Mouse (Mus musculus) left cerebral cortex, adult 2 months (tissue): ENCODE results near the gene B9d1. TPM values are rescaled to one million over a fixed set of nuclear protein-coding genes. Genes with fewer than 3 reads are reported as not detected.

ENCODE experiments used
- DNase-seq, 2 experiments: peaks; one replicate each; pipeline ENCODE4 v3.0.0; 2021 to 2022; ENCODE audit warnings: low spot score in 2 of 2, mixed read lengths in 1 of 2; ENCODE audit errors: extremely low spot score in 1 of 2
- H3K27ac ChIP-seq: fragments of 200-600 bp; 2 replicates; pipeline ENCODE4 v1.8.1; 2022
- H3K4me3 ChIP-seq: fragments of 200-600 bp; 2 replicates; pipeline ENCODE4 v1.8.1; 2022
- CTCF ChIP-seq: fragments of 200-600 bp; IDR thresholded peaks from 2 replicates; pipeline ENCODE4 v1.8.1; 2022; ENCODE audit warnings: antibody characterized with exemption, mild to moderate bottlenecking, moderate library complexity
- intact Hi-C: fragments of 180-260 bp; cut with DNase I; formaldehyde crosslinking; loops from one replicate; pipeline ENCODE4 v1.15.1; 2025
- total RNA-seq, 2 experiments: library from RNA; stranded (reverse); gene quantifications; 2 replicates each; pipeline ENCODE4 v1.2.3; 2021

B9d1 gene
- total RNA-seq, 2 experiments from 2014 or later = 39.1 to 43.8 TPM

GRCm38 (mm10) chr11:61519484-61520107 lies 14.7 kb downstream of the B9d1 start:
- no peak for DNase-seq
- TF ChIP-seq CTCF = no peak
- Histone ChIP-seq H3K4me3 (no peak overlapping the region), H3K27ac (no peak overlapping the region)
- intact Hi-C loops = no loop called here

GRCm38 (mm10) chr11:61526872-61527271 lies 21.9 kb downstream of the B9d1 start:
- no peak for TF ChIP-seq CTCF
- no peak for DNase-seq
- Histone ChIP-seq H3K27ac (peak overlapping the region; percentile 50), H3K4me3 (no peak overlapping the region)
- intact Hi-C loops = no loop called here

GRCm38 (mm10) chr11:61529268-61529713 lies 24.3 kb downstream of the B9d1 start:
- no peak for DNase-seq
- no peak; the same call in 1 of the 2 replicates for TF ChIP-seq CTCF
- Histone ChIP-seq H3K4me3 (no peak overlapping the region), H3K27ac (peak overlapping the region; percentile 81)
- intact Hi-C loops = no loop called here

GRCm38 (mm10) chr11:61532820-61533219 lies 27.9 kb downstream of the B9d1 start:
- DNase-seq = no peak
- intact Hi-C loops = loop anchor here (5.0 kb wide), 1 partner anchor 44 kb away; the partner anchor contains the start of gene Epn2
- no peak for TF ChIP-seq CTCF
- Histone ChIP-seq H3K27ac (peak overlapping the region; percentile 3; the same call in 1 of the 2 replicates), H3K4me3 (no peak overlapping the region)

- DNase-seq = no peak
- intact Hi-C loops = loop anchor here (5.0 kb wide), 1 partner anchor 44 kb away; the partner anchor contains the start of gene Epn2
- TF ChIP-seq CTCF = no peak
- H3K27ac ChIP-seq = peak overlapping the region; percentile 77
- H3K4me3 ChIP-seq = no peak overlapping the region
Measured at GRCm38 (mm10) chr11:61533571-61533970, 28.6 kb downstream of the B9d1 start.

- TF ChIP-seq CTCF = no peak; the same call in 1 of the 2 replicates
- intact Hi-C loops = no loop called here
- Histone ChIP-seq H3K27ac (peak overlapping the region; percentile 77), H3K4me3 (no peak overlapping the region)
- no peak for DNase-seq
Measured at GRCm38 (mm10) chr11:61535530-61535929, 30.6 kb downstream of the B9d1 start.

GRCm38 (mm10) chr11:61536952-61537351 lies 32.0 kb downstream of the B9d1 start:
- intact Hi-C loops = no loop called here
- DNase-seq = no peak
- TF ChIP-seq CTCF = no peak
- H3K27ac ChIP-seq = peak overlapping the region; percentile 77
- no peak overlapping the region for H3K4me3 ChIP-seq

GRCm38 (mm10) chr11:61537362-61537761 lies 32.4 kb downstream of the B9d1 start:
- no peak for TF ChIP-seq CTCF
- DNase-seq = no peak
- Histone ChIP-seq H3K27ac (peak overlapping the region; percentile 77), H3K4me3 (no peak overlapping the region)
- intact Hi-C loops = no loop called here

- intact Hi-C loops = no loop called here
- no peak for DNase-seq
- H3K4me3 ChIP-seq = no peak overlapping the region
- TF ChIP-seq CTCF = no peak
- H3K27ac ChIP-seq = no peak overlapping the region; the same call in 1 of the 2 replicates
Measured at GRCm38 (mm10) chr11:61540642-61541041, 35.7 kb downstream of the B9d1 start.

GRCm38 (mm10) chr11:61541106-61541505 lies 36.2 kb downstream of the B9d1 start:
- H3K27ac ChIP-seq = no peak overlapping the region; the same call in 1 of the 2 replicates
- no peak overlapping the region for H3K4me3 ChIP-seq
- DNase-seq = no peak
- intact Hi-C loops = no loop called here
- TF ChIP-seq CTCF = no peak

GRCm38 (mm10) chr11:61545586-61545985 lies 40.6 kb downstream of the B9d1 start:
- Histone ChIP-seq H3K4me3 (no peak overlapping the region), H3K27ac (peak overlapping the region; percentile 80)
- no peak for DNase-seq
- TF ChIP-seq CTCF = no peak
- intact Hi-C loops = no loop called here

- TF ChIP-seq CTCF = no peak
- peak overlapping the region; percentile 11 for H3K27ac ChIP-seq
- no peak overlapping the region for H3K4me3 ChIP-seq
- DNase-seq = no peak
- intact Hi-C loops = no loop called here
Measured at GRCm38 (mm10) chr11:61546452-61546851, 41.5 kb downstream of the B9d1 start.

GRCm38 (mm10) chr11:61547710-61548109 lies 42.8 kb downstream of the B9d1 start:
- no peak for TF ChIP-seq CTCF
- peak overlapping the region; percentile 7; the same call in 1 of the 2 replicates for H3K27ac ChIP-seq
- no peak overlapping the region for H3K4me3 ChIP-seq
- intact Hi-C loops = no loop called here
- DNase-seq = no peak
